Mouse (Mus musculus): ENCODE measurements at regions not wholly inside any gene's neighbourhood (a gene's known extent, or its start where the extent isn't known, plus 50 kb on each side); places are given as distances from the start of the nearest gene placed in this dataset.

DNA sequence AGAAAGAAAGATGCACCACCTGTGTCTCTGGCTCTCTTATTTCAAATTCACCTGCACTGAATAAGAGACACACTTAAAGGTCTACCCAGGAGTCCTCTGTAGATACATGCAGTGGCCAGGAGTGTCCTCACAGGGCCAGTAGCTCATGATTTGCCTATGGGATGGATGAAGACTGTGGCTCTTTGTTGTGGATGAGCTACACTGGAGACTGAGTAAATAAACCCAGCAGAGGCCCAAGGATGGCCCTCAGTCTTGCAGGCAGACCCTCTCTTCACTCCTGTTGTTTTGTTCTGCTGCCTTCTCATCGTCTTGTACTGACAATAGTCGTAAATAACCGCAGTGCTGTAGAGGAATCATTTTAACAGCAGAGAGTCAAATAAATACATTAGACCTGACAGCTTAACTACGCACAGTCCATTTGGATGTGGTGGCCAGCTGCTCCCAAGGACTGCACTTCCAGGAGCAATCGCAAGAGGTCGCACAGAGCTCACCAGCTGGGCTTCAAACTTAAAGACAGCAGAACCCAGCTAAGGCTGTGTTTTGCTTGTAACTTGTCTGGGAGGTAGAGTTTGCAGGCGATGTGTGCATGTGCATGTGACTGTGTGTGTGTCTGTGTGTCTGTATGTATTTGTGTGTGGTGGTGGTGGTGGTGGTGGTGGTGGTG is 328.6 kb upstream of the Camk1g start:
- Histone ChIP-seq H3K9ac (no peak overlapping the region), H3K4me1 (replicated peaks) (peaks cover 2% of the 10 kb centered on the region; the same call in 1 of the 2 replicates), H3K27ac (no peak overlapping the region), H3K36me3 (no peaks in the 10 kb centered on the region), H3K27me3 (peaks cover 8% of the 10 kb centered on the region; the same call in 1 of the 2 replicates), H3K4me3 (no peak overlapping the region), H3K9me3 (replicated peaks) (no peaks in the 10 kb centered on the region), H3K4me2 (no peak overlapping the region)
- 0 out of 2 replicates have a peak, but pooled peaks have one; percentile 2 for ATAC-seq (replicated peaks; ENCODE audit: insufficient number of reproducible peaks, insufficient read depth, low FRiP score, low read depth)
- 12% methylated on average over 7 of the region's 7 CpGs for WGBS

- no peaks in the 10 kb centered on the region for H3K36me3 ChIP-seq
- no peak overlapping the region for H3K4me2 ChIP-seq
- H3K27ac ChIP-seq = no peak overlapping the region
- 82% methylated on average over 3 of the region's 3 CpGs for WGBS
- H3K9me3 ChIP-seq (replicated peaks) = no peaks in the 10 kb centered on the region
- peaks cover under 1% of the 10 kb centered on the region; the same call in 1 of the 2 replicates for H3K4me1 ChIP-seq (replicated peaks)
- peaks cover 8% of the 10 kb centered on the region; the same call in 1 of the 2 replicates for H3K27me3 ChIP-seq
- ATAC-seq (replicated peaks; ENCODE audit: insufficient number of reproducible peaks, insufficient read depth, low FRiP score, low read depth) = no peak
- H3K9ac ChIP-seq = no peak overlapping the region
- no peak overlapping the region for H3K4me3 ChIP-seq
Observed at GRCm38 (mm10) chr1:193697857-193698256, 327.8 kb upstream of the Camk1g start.

DNA sequence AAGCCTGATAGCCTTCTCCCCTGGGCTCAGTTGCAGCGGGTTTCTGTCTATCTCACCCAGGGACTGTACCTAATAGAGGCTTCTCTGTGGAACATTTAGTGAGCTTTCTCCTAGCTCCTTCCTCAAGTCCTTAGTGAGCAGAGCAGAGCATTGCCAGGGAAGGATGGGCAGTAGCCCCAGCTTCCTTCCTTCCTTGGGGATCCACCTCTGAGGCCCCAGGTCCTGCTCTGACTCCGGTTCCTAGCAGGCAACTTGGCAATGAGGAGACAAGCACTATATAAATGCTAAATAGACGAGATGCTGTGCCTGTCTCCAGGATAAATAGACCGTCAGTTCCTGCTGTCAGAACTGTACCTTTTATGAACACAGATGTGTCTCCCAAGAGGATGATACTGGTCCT is 326.9 kb upstream of the Camk1g start:
- 50% methylated on average over 4 of the region's 4 CpGs for WGBS

GRCm38 (mm10) chr1:193692991-193693390 is 322.9 kb upstream of the Camk1g start:
- Histone ChIP-seq H3K4me1 (replicated peaks) (no peaks in the 10 kb centered on the region), H3K9ac (no peak overlapping the region), H3K27me3 (no peaks in the 10 kb centered on the region), H3K36me3 (no peaks in the 10 kb centered on the region), H3K27ac (no peak overlapping the region), H3K4me2 (no peak overlapping the region), H3K4me3 (no peak overlapping the region), H3K9me3 (replicated peaks) (no peaks in the 10 kb centered on the region)
- ATAC-seq (replicated peaks; ENCODE audit: insufficient number of reproducible peaks, insufficient read depth, low FRiP score, low read depth) = no peak
- 22% methylated on average over 3 of the region's 3 CpGs for WGBS

More for the DNA sequence above, 326.9 kb upstream of the Camk1g start:
- Histone ChIP-seq H3K27ac (no peak overlapping the region), H3K27me3 (peaks cover 8% of the 10 kb centered on the region; the same call in 1 of the 2 replicates), H3K36me3 (no peaks in the 10 kb centered on the region), H3K4me3 (no peak overlapping the region), H3K4me2 (no peak overlapping the region), H3K9me3 (replicated peaks) (no peaks in the 10 kb centered on the region), H3K9ac (no peak overlapping the region), H3K4me1 (replicated peaks) (no peaks in the 10 kb centered on the region)
- ATAC-seq (replicated peaks; ENCODE audit: insufficient number of reproducible peaks, insufficient read depth, low FRiP score, low read depth) = no peak

- WGBS = 59% methylated on average over 4 of the region's 4 CpGs
- H3K4me3 ChIP-seq = no peak overlapping the region
- H3K36me3 ChIP-seq = no peaks in the 10 kb centered on the region
Observed at GRCm38 (mm10) chr1:193689601-193690000, 319.5 kb upstream of the Camk1g start.

DNA sequence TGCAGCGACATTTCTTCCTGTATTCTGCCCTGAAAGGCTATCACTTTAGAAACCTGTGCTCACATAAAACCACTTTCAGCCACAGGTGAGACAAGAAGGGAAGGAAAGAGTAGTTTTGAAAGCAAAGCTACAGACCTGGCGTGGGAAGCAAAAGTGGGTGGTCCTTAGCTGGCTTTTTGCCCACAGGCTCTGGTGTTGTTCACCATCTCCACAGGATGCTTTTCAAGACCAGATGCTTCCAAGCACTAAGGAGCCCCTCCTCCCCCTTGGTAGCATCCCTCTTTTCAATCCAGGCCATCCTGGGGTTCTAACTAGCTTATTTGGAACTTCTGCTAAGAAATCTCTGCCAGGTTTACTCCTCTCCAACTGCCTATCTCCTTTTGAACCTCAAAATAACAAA is 312.8 kb upstream of the Camk1g start:
- no peak overlapping the region for H3K9ac ChIP-seq
- no peaks in the 10 kb centered on the region for H3K36me3 ChIP-seq
- H3K4me2 ChIP-seq = no peak overlapping the region
- no peaks in the 10 kb centered on the region for H3K27me3 ChIP-seq
- WGBS = 47% methylated on average over 2 of the region's 2 CpGs
- no peak overlapping the region for H3K27ac ChIP-seq
- no peak overlapping the region for H3K4me3 ChIP-seq
- ATAC-seq (replicated peaks; ENCODE audit: insufficient number of reproducible peaks, insufficient read depth, low FRiP score, low read depth) = no peak
- H3K4me1 ChIP-seq (replicated peaks) = no peaks in the 10 kb centered on the region
- H3K9me3 ChIP-seq (replicated peaks) = no peaks in the 10 kb centered on the region

More at GRCm38 (mm10) chr1:193689601-193690000, 319.5 kb upstream of the Camk1g start:
- ATAC-seq (replicated peaks; ENCODE audit: insufficient number of reproducible peaks, insufficient read depth, low FRiP score, low read depth) = no peak
- no peaks in the 10 kb centered on the region for H3K4me1 ChIP-seq (replicated peaks)
- H3K9me3 ChIP-seq (replicated peaks) = no peaks in the 10 kb centered on the region
- H3K4me2 ChIP-seq = no peak overlapping the region
- H3K27ac ChIP-seq = no peak overlapping the region
- no peak overlapping the region for H3K9ac ChIP-seq
- no peaks in the 10 kb centered on the region for H3K27me3 ChIP-seq

- H3K4me1 ChIP-seq (replicated peaks) = no peaks in the 10 kb centered on the region
- H3K4me2 ChIP-seq = no peak overlapping the region
- whole genome bisulfite sequencing = 74% methylated on average over 2 of the region's 2 CpGs
- H3K9me3 ChIP-seq (replicated peaks) = no peaks in the 10 kb centered on the region
- no peak overlapping the region for H3K4me3 ChIP-seq
- H3K9ac ChIP-seq = no peak overlapping the region
- no peak overlapping the region for H3K27ac ChIP-seq
- no peaks in the 10 kb centered on the region for H3K36me3 ChIP-seq
- ATAC-seq (replicated peaks; ENCODE audit: insufficient number of reproducible peaks, insufficient read depth, low FRiP score, low read depth) = no peak
- H3K27me3 ChIP-seq = no peaks in the 10 kb centered on the region
Observed at GRCm38 (mm10) chr1:193678448-193678847, 308.4 kb upstream of the Camk1g start.

DNA sequence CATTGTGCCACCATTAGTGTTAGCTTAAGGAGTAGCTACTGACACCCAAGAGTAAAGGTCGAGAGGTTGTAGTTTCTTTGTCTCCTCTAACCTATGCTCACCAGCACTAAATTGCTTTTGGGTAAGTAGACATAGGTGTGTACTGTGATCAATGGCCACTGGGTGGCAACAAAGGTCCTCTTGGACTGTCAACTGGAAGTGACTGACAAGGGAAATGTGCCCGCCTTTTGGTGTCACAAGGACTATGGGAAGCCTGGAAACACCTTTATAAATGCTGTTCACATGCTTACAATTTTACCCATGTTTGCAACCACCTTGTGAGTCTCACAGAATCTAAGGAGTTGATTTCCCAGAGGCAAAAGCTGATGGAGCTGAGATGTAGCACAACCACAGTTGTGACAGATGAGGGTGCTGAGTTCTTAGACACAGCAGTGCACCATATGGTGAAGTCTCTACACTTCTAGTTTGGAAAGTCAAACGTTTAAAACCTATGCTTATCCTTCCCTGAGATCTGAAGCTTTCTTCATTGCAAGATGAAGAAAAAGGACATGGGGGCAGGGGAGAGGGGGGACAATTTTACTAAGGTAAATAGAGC is 303.2 kb upstream of the Camk1g start:
- no peak for ATAC-seq (replicated peaks; ENCODE audit: insufficient number of reproducible peaks, insufficient read depth, low FRiP score, low read depth)
- Histone ChIP-seq H3K4me3 (no peak overlapping the region), H3K27ac (no peak overlapping the region), H3K9ac (no peak overlapping the region), H3K4me1 (replicated peaks) (peaks cover 3% of the 10 kb centered on the region), H3K36me3 (no peaks in the 10 kb centered on the region), H3K4me2 (no peak overlapping the region), H3K9me3 (replicated peaks) (no peaks in the 10 kb centered on the region), H3K27me3 (no peaks in the 10 kb centered on the region)
- whole genome bisulfite sequencing = 25% methylated on average over 3 of the region's 3 CpGs

DNA sequence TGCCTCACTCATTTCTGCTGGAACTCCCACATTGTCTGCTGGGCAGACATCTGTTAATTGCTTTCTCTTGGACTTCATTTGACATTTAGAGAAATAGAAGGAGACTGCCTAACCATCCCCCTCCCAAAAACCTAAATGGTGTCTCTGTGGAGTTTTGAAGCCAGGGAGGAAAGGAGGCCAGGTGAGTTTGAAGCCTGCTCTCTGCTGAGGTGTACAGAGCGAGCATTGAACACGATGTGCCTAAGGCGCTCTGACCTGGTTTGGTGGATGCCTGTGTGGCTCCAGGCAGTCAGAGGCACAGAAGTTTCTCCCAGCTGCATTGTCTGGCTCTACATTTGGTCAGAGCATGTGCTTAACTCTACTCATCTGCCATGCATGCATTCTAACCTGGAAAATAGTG is 302.6 kb upstream of the Camk1g start:
- Histone ChIP-seq H3K36me3 (no peaks in the 10 kb centered on the region), H3K27me3 (no peaks in the 10 kb centered on the region), H3K4me3 (no peak overlapping the region), H3K9me3 (replicated peaks) (no peaks in the 10 kb centered on the region), H3K4me1 (replicated peaks) (peaks cover 3% of the 10 kb centered on the region), H3K4me2 (no peak overlapping the region), H3K27ac (no peak overlapping the region), H3K9ac (no peak overlapping the region)
- ATAC-seq (replicated peaks; ENCODE audit: insufficient number of reproducible peaks, insufficient read depth, low FRiP score, low read depth) = no peak
- WGBS = 60% methylated on average over 3 of the region's 3 CpGs

DNA sequence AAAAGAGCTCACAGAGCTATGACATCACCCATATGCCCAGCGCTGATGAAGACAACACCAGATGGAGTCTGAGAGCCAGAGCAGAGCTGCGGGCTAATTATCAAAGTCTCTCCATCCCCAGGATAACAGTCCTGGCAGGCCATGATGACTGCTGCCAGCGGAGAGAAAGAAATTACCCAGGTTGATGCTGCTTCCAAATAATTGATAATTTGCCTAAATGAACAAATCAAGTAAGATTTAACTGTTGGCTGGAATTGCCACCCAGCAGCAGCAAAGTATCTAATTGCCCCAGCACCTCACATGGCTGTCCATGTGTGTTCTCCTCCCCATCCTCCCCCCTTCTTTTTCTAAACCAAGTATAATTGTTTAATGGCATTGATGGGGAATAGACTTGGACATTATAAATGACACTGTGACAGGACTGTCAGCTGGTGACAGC is 301.7 kb upstream of the Camk1g start:
- H3K9me3 ChIP-seq (replicated peaks) = no peaks in the 10 kb centered on the region
- WGBS = 32% methylated on average over 3 of the region's 3 CpGs
- H3K36me3 ChIP-seq = no peaks in the 10 kb centered on the region
- peaks cover 3% of the 10 kb centered on the region for H3K4me1 ChIP-seq (replicated peaks)
- H3K4me3 ChIP-seq = no peak overlapping the region
- no peak overlapping the region for H3K9ac ChIP-seq
- H3K27me3 ChIP-seq = no peaks in the 10 kb centered on the region
- no peak overlapping the region for H3K27ac ChIP-seq
- no peak overlapping the region for H3K4me2 ChIP-seq
- ATAC-seq (replicated peaks; ENCODE audit: insufficient number of reproducible peaks, insufficient read depth, low FRiP score, low read depth) = no peak

DNA sequence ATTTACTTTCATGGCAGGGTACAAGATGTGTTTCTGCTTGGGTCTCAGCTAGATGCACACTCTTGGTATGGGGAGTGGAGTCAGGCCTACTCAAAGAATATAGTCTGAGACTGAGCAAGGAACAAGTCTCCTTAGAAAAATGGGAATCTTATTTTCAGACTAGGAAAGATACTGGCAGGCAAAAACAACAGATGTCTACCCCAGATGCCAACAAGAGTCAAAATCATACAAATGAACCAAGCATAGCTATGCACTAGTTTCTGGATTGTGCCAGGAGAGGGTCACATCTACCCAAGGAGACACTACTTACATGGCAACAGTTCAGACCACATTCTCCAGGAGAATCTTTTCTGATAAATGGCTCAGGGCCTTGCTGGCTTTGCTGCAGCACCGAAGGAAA is 300.9 kb upstream of the Camk1g start:
- H3K9ac ChIP-seq = no peak overlapping the region
- WGBS = 82% methylated on average over 1 of the region's 1 CpGs
- no peak overlapping the region for H3K4me3 ChIP-seq
- H3K4me1 ChIP-seq (replicated peaks) = peaks cover 8% of the 10 kb centered on the region
- no peaks in the 10 kb centered on the region for H3K9me3 ChIP-seq (replicated peaks)
- no peak overlapping the region for H3K27ac ChIP-seq
- ATAC-seq (replicated peaks; ENCODE audit: insufficient number of reproducible peaks, insufficient read depth, low FRiP score, low read depth) = no peak
- no peak overlapping the region for H3K4me2 ChIP-seq
- no peaks in the 10 kb centered on the region for H3K27me3 ChIP-seq
- H3K36me3 ChIP-seq = no peaks in the 10 kb centered on the region

DNA sequence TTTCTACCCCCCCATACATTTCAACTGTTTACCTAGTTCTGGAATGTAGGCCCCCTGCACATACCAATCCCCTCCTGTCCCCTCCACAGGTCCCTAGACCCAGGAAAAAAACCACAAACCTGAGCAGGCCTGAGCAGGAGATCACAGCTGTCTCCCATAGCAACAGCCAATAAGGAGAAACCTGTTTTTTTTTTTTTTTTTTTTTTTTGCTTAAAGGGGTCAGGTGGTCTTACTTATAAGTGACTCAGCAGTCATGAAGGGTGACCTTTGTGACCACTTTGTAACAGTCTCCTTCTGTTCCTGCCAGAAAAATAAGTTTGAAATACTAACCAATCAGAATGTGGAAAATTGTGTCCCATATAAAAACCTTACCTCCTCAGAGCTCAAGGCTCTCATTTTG is 299.9 kb upstream of the Camk1g start:
- Histone ChIP-seq H3K27me3 (no peaks in the 10 kb centered on the region), H3K4me3 (no peak overlapping the region), H3K36me3 (no peaks in the 10 kb centered on the region), H3K4me2 (no peak overlapping the region), H3K4me1 (replicated peaks) (peaks cover 16% of the 10 kb centered on the region), H3K9ac (no peak overlapping the region), H3K9me3 (replicated peaks) (no peaks in the 10 kb centered on the region), H3K27ac (no peak overlapping the region)
- no peak for ATAC-seq (replicated peaks; ENCODE audit: insufficient number of reproducible peaks, insufficient read depth, low FRiP score, low read depth)
